Mouse (Mus musculus): ENCODE data around the gene Stk38.

Gene Stk38

GRCm38 (mm10) chr17:28951831-28952799 is 55.7 kb downstream of the Stk38 start, which contains the start of gene Kctd20:
Kctd20 (plus strand) TSS chr17:28951950.
- peak; percentile 98 for DNase-seq (ENCODE audit: low spot score)

DNA sequence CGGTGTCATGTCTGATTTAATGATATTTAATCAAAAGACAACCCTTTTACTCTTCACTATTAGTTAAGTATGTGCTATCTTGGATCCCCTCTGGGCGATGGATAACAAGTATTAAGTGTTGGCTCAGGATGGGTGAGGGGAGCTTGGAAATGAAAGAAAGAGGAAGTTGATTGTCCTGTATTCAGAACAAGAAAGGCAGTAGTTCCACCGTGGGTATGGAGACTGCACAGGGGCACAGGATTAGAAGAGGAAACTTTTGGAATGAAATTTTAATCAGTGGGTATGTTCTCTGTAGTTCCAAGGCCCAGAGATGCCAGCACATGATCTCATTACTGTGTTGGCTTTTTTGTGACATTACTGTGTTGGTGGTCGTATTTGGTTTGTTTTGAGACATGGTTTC is 57.0 kb downstream of the Stk38 start:
- no peak for DNase-seq (ENCODE audit: low spot score)

DNA sequence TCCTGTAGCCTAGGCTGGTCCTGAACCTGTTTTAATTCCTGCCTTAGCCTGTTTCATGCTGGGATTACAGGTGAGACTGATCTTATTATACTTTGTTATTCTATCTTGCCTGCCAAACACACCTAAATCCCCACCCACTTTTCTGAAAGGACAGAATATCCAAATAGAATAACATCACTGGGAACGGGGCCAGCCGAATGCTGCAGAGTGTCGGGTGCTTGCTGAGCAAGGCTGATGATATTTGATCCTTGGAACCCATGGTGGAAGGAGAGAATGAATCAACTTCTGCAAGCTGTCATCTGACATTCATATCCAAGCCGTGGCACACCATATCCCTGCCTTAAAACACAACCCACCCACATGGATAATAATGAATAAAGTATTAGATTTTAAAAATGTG is 59.1 kb downstream of the Stk38 start:
- DNase-seq (ENCODE audit: low spot score) = no peak

GRCm38 (mm10) chr17:28947011-28947939 is 60.5 kb downstream of the Stk38 start:
- DNase-seq (ENCODE audit: low spot score) = no peak

DNA sequence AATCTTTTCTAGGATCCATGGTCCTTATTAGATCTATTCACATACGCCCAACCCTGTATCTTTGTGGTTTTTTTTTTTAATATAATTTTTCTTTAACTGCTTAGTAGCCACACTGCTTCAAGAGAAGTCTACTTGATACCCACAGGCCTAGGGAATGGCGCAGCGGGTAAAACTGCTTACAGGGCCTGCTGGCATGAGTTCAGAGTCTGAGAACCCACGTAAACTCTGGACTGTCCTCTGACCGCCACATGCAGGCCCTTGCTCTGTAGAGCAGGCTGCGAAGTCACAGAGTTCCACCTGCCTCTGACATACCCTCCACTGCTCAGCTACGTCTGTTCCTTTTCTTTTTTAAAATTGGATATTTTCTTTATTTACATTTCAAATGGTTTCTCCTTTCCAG is 63.3 kb downstream of the Stk38 start:
- no peak for DNase-seq (ENCODE audit: low spot score)

DNA sequence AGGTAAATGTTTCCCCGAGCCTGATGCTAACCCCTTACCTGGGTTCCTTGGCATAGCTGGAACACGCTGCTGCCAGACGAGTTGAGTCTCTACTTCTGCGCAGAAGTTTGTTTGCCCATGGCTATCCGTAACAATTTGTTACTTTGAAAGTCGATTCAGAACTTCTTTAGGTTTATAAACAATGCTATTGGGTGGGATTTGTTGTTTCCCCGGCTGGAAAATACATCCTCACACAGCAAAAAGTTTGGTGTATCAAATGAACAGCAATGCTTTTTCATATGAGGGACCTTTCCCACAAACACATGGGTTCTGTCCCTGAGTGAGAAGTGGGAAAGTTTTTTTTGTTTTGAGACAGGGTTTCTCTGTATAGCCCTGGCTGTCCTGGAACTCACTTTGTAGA is 64.1 kb downstream of the Stk38 start, which contains the start of gene Pxt1:
Gene Pxt1, minus strand, starts transcription at position 101 of the 400 bp plus-strand sequence.
- DNase-seq (ENCODE audit: low spot score) = no peak

- DNase-seq (ENCODE audit: low spot score) = peak; percentile 46
Measured at GRCm38 (mm10) chr17:28942101-28942500, 65.7 kb downstream of the Stk38 start.

GRCm38 (mm10) chr17:28940776-28941555 is 66.8 kb downstream of the Stk38 start:
- DNase-seq (ENCODE audit: low spot score) = no peak

GRCm38 (mm10) chr17:28936622-28937345 is 71.0 kb downstream of the Stk38 start:
- peak; percentile 66 for DNase-seq (ENCODE audit: low spot score)

GRCm38 (mm10) chr17:28936133-28936532 is 71.7 kb downstream of the Stk38 start:
- no peak for DNase-seq (ENCODE audit: low spot score)

- no peak for DNase-seq (ENCODE audit: low spot score)
Measured at GRCm38 (mm10) chr17:28934120-28934916, 73.5 kb downstream of the Stk38 start.

GRCm38 (mm10) chr17:28932274-28932673 is 75.5 kb downstream of the Stk38 start:
- no peak for DNase-seq (ENCODE audit: low spot score)

GRCm38 (mm10) chr17:28931436-28932211 is 76.2 kb downstream of the Stk38 start:
- DNase-seq (ENCODE audit: low spot score) = no peak

GRCm38 (mm10) chr17:28930392-28931074 is 77.3 kb downstream of the Stk38 start:
- peak; percentile 66 for DNase-seq (ENCODE audit: low spot score)

GRCm38 (mm10) chr17:28929369-28929768 is 78.4 kb downstream of the Stk38 start:
- DNase-seq (ENCODE audit: low spot score) = no peak

GRCm38 (mm10) chr17:28928004-28928403 is 79.8 kb downstream of the Stk38 start:
- DNase-seq (ENCODE audit: low spot score) = no peak

- peak; percentile 59 for DNase-seq (ENCODE audit: low spot score)
Measured at GRCm38 (mm10) chr17:28926866-28927635, 80.7 kb downstream of the Stk38 start.

DNA sequence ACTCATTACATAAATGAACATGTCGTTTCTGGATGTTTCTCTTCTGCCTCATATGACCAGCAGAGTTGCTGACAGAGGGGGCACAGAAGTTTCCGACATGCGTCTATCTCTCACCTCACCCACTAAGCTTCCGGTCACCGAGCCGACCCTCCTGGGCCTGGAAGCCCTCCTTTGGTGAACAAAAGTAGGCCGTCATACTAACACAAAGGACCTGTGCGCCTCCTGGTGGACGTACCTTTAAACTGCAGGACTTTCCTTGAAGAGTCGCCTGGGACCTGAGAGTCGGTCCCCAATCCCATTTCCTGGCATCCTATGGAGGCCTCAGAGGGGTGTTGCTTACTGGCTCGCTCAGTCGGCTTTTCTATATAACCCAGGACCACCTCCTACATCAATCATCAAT is 81.4 kb downstream of the Stk38 start:
- peak; percentile 63 for DNase-seq (ENCODE audit: low spot score)
